ENCODE assay signal across 8 mouse cellular contexts in the genomic region with DNA sequence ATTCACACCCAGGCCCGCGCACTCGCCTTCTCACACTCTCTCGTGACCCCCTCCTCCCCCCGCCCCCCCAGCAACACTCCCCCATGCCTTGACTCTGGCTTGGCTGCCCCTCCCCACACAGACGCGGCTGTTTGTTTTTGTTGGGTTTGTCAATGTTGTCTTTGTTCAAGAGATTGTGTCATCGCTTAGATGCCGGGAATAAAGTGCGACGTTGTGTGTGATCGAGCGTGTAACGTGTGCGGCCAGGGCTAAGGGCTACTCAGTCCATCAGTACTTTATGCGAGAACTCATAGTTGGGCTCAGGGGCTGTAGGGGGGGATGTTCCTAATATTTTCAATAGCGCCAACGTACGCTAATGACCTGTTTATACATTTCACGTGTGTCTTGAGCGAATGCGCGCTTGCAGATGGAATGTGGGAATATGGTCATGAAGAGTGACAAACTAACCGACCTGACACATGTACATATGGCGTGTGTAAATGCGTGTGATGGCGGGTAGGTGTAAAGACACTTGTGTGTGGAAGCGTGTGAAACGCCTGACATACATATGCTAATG. TPM values are rescaled to one million over a fixed set of nuclear protein-coding genes. Genes with fewer than 3 reads are reported as not detected.
DNase-seq lines count a peak whose midpoint lies in the region; ATAC-seq and TF ChIP-seq lines count a peak whose summit lies in the region.

No protein-coding gene starts in this region.

- H3K79me2 ChIP-seq in C2C12 (ENCODE audit: control insufficient read depth, insufficient read depth): peaks cover 32% of the 10 kb centered on the region

- peak overlapping the region; percentile 52 for H3K9ac ChIP-seq in forebrain, embryonic 12.5 days

- peak overlapping the region; percentile 55 for H3ac ChIP-seq in C2C12 (ENCODE audit: control insufficient read depth, insufficient read length, low read depth)

- TF ChIP-seq CTCF in C2C12 (IDR thresholded peaks at IDR 0.05; ENCODE audit: control insufficient read depth, insufficient read depth, insufficient read length): no peak

- no peaks in the 10 kb centered on the region for H3K27me3 ChIP-seq in C2C12 (ENCODE audit: control insufficient read depth, insufficient read depth, insufficient read length)
- H3K27me3 ChIP-seq in forebrain, embryonic 12.5 days: peaks cover 57% of the 10 kb centered on the region

- peak overlapping the region; percentile 45 for H3K4me3 ChIP-seq in C2C12 (ENCODE audit: insufficient read depth, poor library complexity, severe bottlenecking)
- H3K4me3 ChIP-seq in forebrain, embryonic 12.5 days (replicated peaks): peak overlapping the region; percentile 45

- peak; percentile 37 for DNase-seq in cerebellum, adult 18-20 months
- no peak for DNase-seq in cerebellum, adult 9-11 months
- peak; percentile 64 for DNase-seq in kidney, adult 9 months
- peak; percentile 62 for DNase-seq in lung, postnatal 25 days (ENCODE audit: low spot score)
- DNase-seq in frontal cortex, postnatal 25 days (ENCODE audit: low spot score in 2 of 2): no peak
- DNase-seq in right cerebral cortex, postnatal 14 days: no peak

- peaks cover 5% of the 10 kb centered on the region for H3K36me3 ChIP-seq in C2C12 (ENCODE audit: control insufficient read depth, insufficient read depth)
- H3K36me3 ChIP-seq in forebrain, embryonic 12.5 days (replicated peaks): no peaks in the 10 kb centered on the region

- H3K9me3 ChIP-seq in forebrain, embryonic 12.5 days: no peaks in the 10 kb centered on the region

- ATAC-seq in forebrain, embryonic 12.5 days (ENCODE audit: low FRiP score): peak; percentile 20; the same call in 1 of the 2 replicates

- H3K4me1 ChIP-seq in forebrain, embryonic 12.5 days: peaks cover 43% of the 10 kb centered on the region

- WGBS in forebrain, embryonic 12.5 days: under 1% methylated on average over 29 of the region's 29 CpGs

- H3K4me2 ChIP-seq in forebrain, embryonic 12.5 days: peak overlapping the region; percentile 87

- peaks cover 12% of the 10 kb centered on the region for H3K79me3 ChIP-seq in C2C12 (ENCODE audit: low read depth)

- peak overlapping the region; percentile 61; the same call in 1 of the 2 replicates for H3K27ac ChIP-seq in forebrain, embryonic 12.5 days

TF ChIP-seq in C2C12, 6 proteins besides CTCF, POLR2A, EP300 and RAD21:
- TF ChIP-seq MAX (IDR thresholded peaks at IDR 0.05) (no peak), CEBPB (IDR thresholded peaks at IDR 0.05; ENCODE audit: low read depth) (no peak), FOSL1 (IDR thresholded peaks at IDR 0.05; ENCODE audit: insufficient read depth, low read length, poor library complexity, severe bottlenecking) (no peak), USF1 (IDR thresholded peaks at IDR 0.05; ENCODE audit: low read depth) (no peak), MYOG (IDR thresholded peaks at IDR 0.05; ENCODE audit: control insufficient read depth, extremely low read depth, insufficient read length) (no peak), MYOD1 (IDR thresholded peaks at IDR 0.05; ENCODE audit: control insufficient read depth, insufficient read length, low read depth) (no peak)

RNA-seq across cellular contexts. Expression of a gene that starts 0.8 kb away (rescaled TPM):
- 13.9 TPM for polyA plus RNA-seq in C2C12 (2012; fragmentation: generic; extraction: Trizol)
- 9.7 and 12.6 TPM in 2 replicates for polyA plus RNA-seq in forebrain, embryonic 12.5 days (2016; fragmentation: Nextera tagmentation; extraction: Ambion mirVana)

RNA-seq across cellular contexts. Expression of a gene that starts 9.8 kb away (rescaled TPM):
- polyA plus RNA-seq in C2C12 (2012; fragmentation: generic; extraction: Trizol): 48.7 TPM
- polyA plus RNA-seq in forebrain, embryonic 12.5 days (2016; fragmentation: Nextera tagmentation; extraction: Ambion mirVana): 28.6 and 29.7 TPM in 2 replicates

RNA-seq across cellular contexts. Expression of a gene that starts 21.0 kb away (rescaled TPM):
- polyA plus RNA-seq in C2C12 (2012; fragmentation: generic; extraction: Trizol): 228 TPM
- 79.1 and 84.3 TPM in 2 replicates for polyA plus RNA-seq in forebrain, embryonic 12.5 days (2016; fragmentation: Nextera tagmentation; extraction: Ambion mirVana)

RNA-seq across cellular contexts. Expression of a gene that starts 34.0 kb away (rescaled TPM):
- polyA plus RNA-seq in C2C12 (2012; fragmentation: generic; extraction: Trizol): 11.0 TPM
- polyA plus RNA-seq in forebrain, embryonic 12.5 days (2016; fragmentation: Nextera tagmentation; extraction: Ambion mirVana): 25.1 and 26.6 TPM in 2 replicates

RNA-seq across cellular contexts. Expression of a gene that starts 34.4 kb away (rescaled TPM):
- polyA plus RNA-seq in C2C12 (2012; fragmentation: generic; extraction: Trizol): 299 TPM
- polyA plus RNA-seq in forebrain, embryonic 12.5 days (2016; fragmentation: Nextera tagmentation; extraction: Ambion mirVana): 249 and 252 TPM in 2 replicates

Comparison
In these comparisons a context has a peak if more than half of its experiments do, and no peak if none do; other contexts are left out.
1. DNase-seq: peak in cerebellum, adult 18-20 months (2 of 2), kidney, adult 9 months (single experiment) and lung, postnatal 25 days (single experiment); none in cerebellum, adult 9-11 months (single experiment), frontal cortex, postnatal 25 days (0 of 2) and right cerebral cortex, postnatal 14 days (single experiment).